Mouse (Mus musculus): ENCODE results near the gene Pnpla7. TPM values are rescaled to one million over a fixed set of nuclear protein-coding genes. Genes with fewer than 3 reads are reported as not detected.
"Not testable (repeated sequence)": the region's sequence is repeated elsewhere in the genome, so short reads cannot be mapped to it uniquely, and the experiment has no call there.

Gene Pnpla7
- polyA plus RNA-seq, 1 experiment from 2014 or later = 13.2 TPM

DNA sequence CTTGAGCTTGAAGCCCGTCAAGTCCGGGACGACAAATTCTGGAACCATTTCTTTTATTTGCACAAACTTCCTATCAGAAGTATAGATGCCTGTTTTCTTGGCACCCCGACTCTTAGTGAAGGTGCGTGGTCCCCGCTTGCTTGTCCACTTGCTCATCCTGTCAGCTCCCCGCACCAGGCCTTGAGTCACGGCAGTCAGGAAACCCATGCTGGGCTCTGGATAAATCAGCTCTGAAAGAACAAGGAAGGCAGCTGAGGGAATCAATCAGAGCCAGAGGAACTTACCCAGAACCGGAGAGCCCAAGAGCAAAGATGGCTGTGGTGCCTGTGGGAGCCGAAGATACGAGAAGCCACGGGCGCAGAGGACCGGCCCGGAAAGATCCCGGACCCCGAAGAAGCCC is 1.4 kb upstream of the Pnpla7 start:
- not testable (repeated sequence) for ATAC-seq (replicated peaks; ENCODE audit: extremely low read depth, insufficient read depth, low FRiP score); H3K27me3 ChIP-seq (ENCODE audit: control insufficient read depth, insufficient read depth, low read length); H3K9me3 ChIP-seq (replicated peaks; ENCODE audit: control insufficient read depth, low read length)
- peak overlapping the region; percentile 80 for H3K27ac ChIP-seq (ENCODE audit: low read length)
- peaks cover 27% of the 10 kb centered on the region for H3K36me3 ChIP-seq (ENCODE audit: control insufficient read depth, insufficient read depth)
- peak overlapping the region; percentile 79 for H3K9ac ChIP-seq (ENCODE audit: low read length)
- H3K4me2 ChIP-seq (ENCODE audit: low read depth, low read length) = peak overlapping the region; percentile 66
- under 1% methylated on average over 17 of the region's 17 CpGs for WGBS
- H3K4me3 ChIP-seq (ENCODE audit: low read length) = peak overlapping the region; percentile 68
- H3K4me1 ChIP-seq (ENCODE audit: control insufficient read depth, insufficient read depth, low read length) = peaks cover 15% of the 10 kb centered on the region

DNA sequence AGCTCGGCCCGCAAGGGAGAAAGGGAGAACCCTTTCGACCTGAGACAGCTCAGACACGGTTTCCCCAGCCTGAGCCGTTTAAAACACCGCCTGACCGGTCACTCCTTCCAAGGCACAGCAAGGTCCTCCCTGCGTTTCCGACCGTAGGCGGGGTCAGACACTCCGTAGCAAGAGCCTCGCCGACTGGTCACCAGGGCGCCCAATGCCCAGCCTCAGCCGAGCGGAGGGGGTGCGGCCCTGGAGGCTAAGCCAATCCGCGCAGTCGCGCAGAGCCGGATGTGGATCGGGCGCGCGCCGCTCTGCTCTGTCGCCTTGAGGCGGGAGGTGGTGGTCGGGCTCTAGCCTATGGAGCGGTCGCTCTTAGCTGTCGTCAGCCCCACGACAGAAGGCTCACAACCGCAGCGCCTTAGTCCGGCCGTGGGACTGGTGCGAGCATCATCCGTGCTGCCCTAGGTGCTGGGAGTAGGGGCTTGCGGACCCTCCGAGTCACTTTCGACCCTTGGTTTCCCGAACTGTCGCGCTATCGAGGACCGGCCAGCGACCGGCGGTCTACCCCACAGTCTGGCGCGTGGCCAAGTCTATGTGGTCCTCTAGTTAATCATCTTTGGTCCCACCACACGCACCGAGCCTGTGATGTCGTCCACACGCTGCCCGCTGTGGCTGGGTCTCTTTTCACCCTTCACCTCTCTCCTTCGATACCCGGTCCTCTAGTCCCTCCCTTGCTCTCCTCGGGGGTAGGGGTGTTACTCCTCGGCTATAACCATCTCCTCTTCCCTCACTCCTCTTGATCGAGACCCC is 728 bp upstream of the Pnpla7 start, which contains the start of gene Mrpl41:
Gene Mrpl41 (minus strand): TSS at position 193 of the 798 bp plus-strand sequence.
- Histone ChIP-seq H3K9me3 (replicated peaks; ENCODE audit: control insufficient read depth, low read length) (no peaks in the 10 kb centered on the region), H3K27ac (ENCODE audit: low read length) (peak within 1 kb of the TSS; percentile 92), H3K9ac (ENCODE audit: low read length) (peak within 1 kb of the TSS; percentile 79), H3K4me1 (ENCODE audit: control insufficient read depth, insufficient read depth, low read length) (peaks cover 15% of the 10 kb centered on the region), H3K4me3 (ENCODE audit: low read length) (peak within 1 kb of the TSS; percentile 68), H3K36me3 (ENCODE audit: control insufficient read depth, insufficient read depth) (peaks cover 20% of the 10 kb centered on the region; the same call in 1 of the 2 replicates), H3K4me2 (ENCODE audit: low read depth, low read length) (peak within 1 kb of the TSS; percentile 100), H3K27me3 (ENCODE audit: control insufficient read depth, insufficient read depth, low read length) (no peaks in the 10 kb centered on the region)
- WGBS = under 1% methylated on average over 64 of the region's 64 CpGs
- peak; percentile 98 for ATAC-seq (replicated peaks; ENCODE audit: extremely low read depth, insufficient read depth, low FRiP score)

DNA sequence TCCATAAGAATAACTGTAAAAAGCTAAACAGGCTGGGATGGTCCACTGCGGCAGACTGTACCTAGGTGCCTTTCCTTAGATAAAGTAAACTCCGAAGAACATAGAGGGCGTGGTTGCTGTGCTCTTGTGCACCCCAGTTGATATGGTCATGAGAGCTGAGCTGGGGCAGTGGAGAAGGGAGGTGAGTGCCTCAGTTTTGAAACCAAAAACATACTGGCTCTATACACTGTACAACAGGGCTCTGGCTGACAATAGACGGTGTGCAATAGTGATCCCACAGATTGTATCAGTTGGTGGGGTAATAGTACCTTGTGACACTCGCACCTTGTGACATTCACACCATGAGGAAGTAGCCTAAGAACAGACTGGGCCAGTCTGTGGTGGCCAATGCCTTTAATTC is 1.1 kb downstream of the Pnpla7 start:
- no peaks in the 10 kb centered on the region for H3K27me3 ChIP-seq (ENCODE audit: control insufficient read depth, insufficient read depth, low read length)
- H3K9ac ChIP-seq (ENCODE audit: low read length) = no peak overlapping the region
- no peaks in the 10 kb centered on the region for H3K9me3 ChIP-seq (replicated peaks; ENCODE audit: control insufficient read depth, low read length)
- no peak overlapping the region for H3K4me2 ChIP-seq (ENCODE audit: low read depth, low read length)
- ATAC-seq (replicated peaks; ENCODE audit: extremely low read depth, insufficient read depth, low FRiP score) = no peak
- no peak overlapping the region for H3K4me3 ChIP-seq (ENCODE audit: low read length)
- 93% methylated on average over 5 of the region's 5 CpGs for WGBS
- H3K36me3 ChIP-seq (ENCODE audit: control insufficient read depth, insufficient read depth) = peaks cover 6% of the 10 kb centered on the region; the same call in 1 of the 2 replicates
- H3K27ac ChIP-seq (ENCODE audit: low read length) = no peak overlapping the region
- peaks cover 15% of the 10 kb centered on the region for H3K4me1 ChIP-seq (ENCODE audit: control insufficient read depth, insufficient read depth, low read length)

DNA sequence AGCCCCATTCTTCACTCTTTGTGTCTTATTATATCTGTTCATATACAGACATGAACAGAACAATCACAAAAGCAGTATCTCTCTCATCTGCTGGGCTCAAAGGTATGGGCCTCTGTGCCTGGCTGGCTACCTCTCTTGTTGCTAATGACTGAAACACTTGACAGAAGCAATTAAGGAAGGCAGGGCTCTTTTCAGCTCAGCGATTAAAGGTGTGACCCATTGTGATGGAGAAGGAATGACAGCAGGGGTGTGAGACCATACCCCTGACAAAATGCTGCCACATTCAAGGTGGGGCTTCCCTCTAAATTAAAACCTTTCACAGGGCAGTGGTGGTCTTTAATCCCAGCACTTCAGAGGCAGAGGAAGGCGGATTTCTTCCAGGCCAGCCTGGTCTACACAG is 11.9 kb downstream of the Pnpla7 start:
- Histone ChIP-seq H3K9ac (ENCODE audit: low read length) (no peak overlapping the region), H3K4me1 (ENCODE audit: control insufficient read depth, insufficient read depth, low read length) (no peaks in the 10 kb centered on the region), H3K36me3 (ENCODE audit: control insufficient read depth, insufficient read depth) (peaks cover 2% of the 10 kb centered on the region; the same call in 1 of the 2 replicates), H3K9me3 (replicated peaks; ENCODE audit: control insufficient read depth, low read length) (no peaks in the 10 kb centered on the region), H3K27ac (ENCODE audit: low read length) (no peak overlapping the region), H3K4me3 (ENCODE audit: low read length) (no peak overlapping the region), H3K27me3 (ENCODE audit: control insufficient read depth, insufficient read depth, low read length) (no peaks in the 10 kb centered on the region), H3K4me2 (ENCODE audit: low read depth, low read length) (no peak overlapping the region)
- 48% methylated on average over 2 of the region's 2 CpGs for WGBS
- ATAC-seq (replicated peaks; ENCODE audit: extremely low read depth, insufficient read depth, low FRiP score) = no peak

DNA sequence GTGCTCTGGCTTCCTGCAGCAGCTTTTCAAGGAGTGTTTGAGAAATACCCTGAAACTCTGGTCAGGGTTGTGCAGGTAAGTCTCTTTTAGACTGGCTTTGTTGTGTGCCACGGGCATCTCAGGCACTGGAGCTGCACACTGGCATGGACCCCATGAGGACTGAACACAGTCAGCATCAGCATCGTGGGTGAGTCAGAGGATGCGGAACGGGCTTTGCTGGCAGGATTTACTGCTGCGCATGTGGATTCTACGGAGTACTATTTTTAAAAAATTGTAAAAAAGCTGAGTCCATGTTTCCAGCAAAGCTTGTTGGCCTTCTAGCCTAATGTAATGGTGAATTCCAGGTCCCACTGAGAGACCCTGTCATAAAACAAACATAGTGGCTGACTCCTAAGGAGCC is 19.5 kb downstream of the Pnpla7 start:
- H3K27me3 ChIP-seq (ENCODE audit: control insufficient read depth, insufficient read depth, low read length) = no peaks in the 10 kb centered on the region
- WGBS = 92% methylated on average over 6 of the region's 6 CpGs
- no peak overlapping the region for H3K4me2 ChIP-seq (ENCODE audit: low read depth, low read length)
- no peak for ATAC-seq (replicated peaks; ENCODE audit: extremely low read depth, insufficient read depth, low FRiP score)
- H3K27ac ChIP-seq (ENCODE audit: low read length) = no peak overlapping the region
- H3K36me3 ChIP-seq (ENCODE audit: control insufficient read depth, insufficient read depth) = no peaks in the 10 kb centered on the region
- no peaks in the 10 kb centered on the region for H3K9me3 ChIP-seq (replicated peaks; ENCODE audit: control insufficient read depth, low read length)
- H3K4me3 ChIP-seq (ENCODE audit: low read length) = no peak overlapping the region
- no peak overlapping the region for H3K9ac ChIP-seq (ENCODE audit: low read length)
- H3K4me1 ChIP-seq (ENCODE audit: control insufficient read depth, insufficient read depth, low read length) = no peaks in the 10 kb centered on the region

DNA sequence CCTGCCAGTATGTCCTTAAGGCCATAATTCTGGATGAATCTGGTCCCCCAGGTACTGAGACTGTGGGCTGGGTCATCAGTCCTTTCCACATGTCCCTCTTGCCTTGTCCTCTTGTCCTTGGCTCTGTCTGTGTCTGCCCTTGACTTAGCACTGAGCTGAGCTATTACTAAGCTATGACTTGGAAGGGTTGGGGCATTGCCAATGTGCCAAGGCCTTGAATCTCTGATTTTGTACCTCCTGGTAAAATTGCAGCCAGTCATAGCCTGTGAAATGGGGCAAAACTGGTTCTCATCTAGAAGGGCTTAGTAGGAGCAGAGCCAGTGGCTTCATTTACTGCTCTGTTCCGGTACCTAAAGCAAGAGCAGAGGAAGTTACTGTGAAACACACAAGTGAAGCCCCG is 20.6 kb downstream of the Pnpla7 start:
- ATAC-seq (replicated peaks; ENCODE audit: extremely low read depth, insufficient read depth, low FRiP score) = no peak
- no peak overlapping the region for H3K4me3 ChIP-seq (ENCODE audit: low read length)

DNA sequence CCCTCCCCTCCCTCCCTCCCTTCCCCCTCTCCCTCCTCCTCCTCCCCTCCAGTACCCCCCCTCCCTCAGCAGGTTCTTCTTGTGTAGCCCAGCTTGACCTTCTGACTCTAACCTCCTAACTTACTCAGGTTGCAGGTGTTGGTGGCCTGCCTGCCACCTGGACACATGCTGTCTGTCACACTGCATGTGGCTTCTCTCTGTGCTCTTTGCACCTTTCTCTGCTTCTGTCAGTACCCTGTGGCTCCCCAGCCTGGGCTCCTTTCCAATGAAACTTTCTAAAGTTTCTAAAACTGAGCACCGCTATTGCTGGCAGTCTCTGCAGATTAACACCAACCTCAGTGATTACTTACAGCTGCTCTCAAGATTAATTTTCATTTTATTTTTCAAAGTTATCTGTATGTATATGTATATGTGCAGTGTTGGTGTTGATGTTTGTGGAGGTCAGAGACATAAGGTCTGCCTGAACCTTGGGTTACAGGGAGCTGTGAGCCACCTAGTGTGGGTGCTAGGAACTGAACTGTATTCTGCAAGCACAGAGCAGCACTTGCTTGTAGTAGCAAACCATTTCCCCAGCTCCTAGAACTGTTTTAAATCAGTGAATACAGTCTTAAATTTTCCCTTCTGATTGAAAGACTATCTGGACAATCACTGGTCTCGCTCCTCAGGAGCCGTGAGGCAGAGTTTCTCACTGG is 24.9 kb downstream of the Pnpla7 start:
- Histone ChIP-seq H3K4me2 (ENCODE audit: low read depth, low read length) (no peak overlapping the region), H3K4me1 (ENCODE audit: control insufficient read depth, insufficient read depth, low read length) (no peaks in the 10 kb centered on the region), H3K27ac (ENCODE audit: low read length) (no peak overlapping the region), H3K27me3 (ENCODE audit: control insufficient read depth, insufficient read depth, low read length) (no peaks in the 10 kb centered on the region), H3K9me3 (replicated peaks; ENCODE audit: control insufficient read depth, low read length) (no peaks in the 10 kb centered on the region), H3K9ac (ENCODE audit: low read length) (no peak overlapping the region), H3K4me3 (ENCODE audit: low read length) (no peak overlapping the region), H3K36me3 (ENCODE audit: control insufficient read depth, insufficient read depth) (peaks cover 4% of the 10 kb centered on the region; the same call in 1 of the 2 replicates)
- peak; percentile 60; the same call in 1 of the 2 replicates for ATAC-seq (replicated peaks; ENCODE audit: extremely low read depth, insufficient read depth, low FRiP score)
- 61% methylated on average over 3 of the region's 3 CpGs for WGBS

More for the DNA sequence above, 20.6 kb downstream of the Pnpla7 start:
- 89% methylated on average over 2 of the region's 2 CpGs for WGBS
- H3K27ac ChIP-seq (ENCODE audit: low read length) = no peak overlapping the region
- no peaks in the 10 kb centered on the region for H3K9me3 ChIP-seq (replicated peaks; ENCODE audit: control insufficient read depth, low read length)
- no peaks in the 10 kb centered on the region for H3K27me3 ChIP-seq (ENCODE audit: control insufficient read depth, insufficient read depth, low read length)
- no peak overlapping the region for H3K4me2 ChIP-seq (ENCODE audit: low read depth, low read length)
- no peaks in the 10 kb centered on the region for H3K36me3 ChIP-seq (ENCODE audit: control insufficient read depth, insufficient read depth)
- H3K9ac ChIP-seq (ENCODE audit: low read length) = no peak overlapping the region
- no peaks in the 10 kb centered on the region for H3K4me1 ChIP-seq (ENCODE audit: control insufficient read depth, insufficient read depth, low read length)

DNA sequence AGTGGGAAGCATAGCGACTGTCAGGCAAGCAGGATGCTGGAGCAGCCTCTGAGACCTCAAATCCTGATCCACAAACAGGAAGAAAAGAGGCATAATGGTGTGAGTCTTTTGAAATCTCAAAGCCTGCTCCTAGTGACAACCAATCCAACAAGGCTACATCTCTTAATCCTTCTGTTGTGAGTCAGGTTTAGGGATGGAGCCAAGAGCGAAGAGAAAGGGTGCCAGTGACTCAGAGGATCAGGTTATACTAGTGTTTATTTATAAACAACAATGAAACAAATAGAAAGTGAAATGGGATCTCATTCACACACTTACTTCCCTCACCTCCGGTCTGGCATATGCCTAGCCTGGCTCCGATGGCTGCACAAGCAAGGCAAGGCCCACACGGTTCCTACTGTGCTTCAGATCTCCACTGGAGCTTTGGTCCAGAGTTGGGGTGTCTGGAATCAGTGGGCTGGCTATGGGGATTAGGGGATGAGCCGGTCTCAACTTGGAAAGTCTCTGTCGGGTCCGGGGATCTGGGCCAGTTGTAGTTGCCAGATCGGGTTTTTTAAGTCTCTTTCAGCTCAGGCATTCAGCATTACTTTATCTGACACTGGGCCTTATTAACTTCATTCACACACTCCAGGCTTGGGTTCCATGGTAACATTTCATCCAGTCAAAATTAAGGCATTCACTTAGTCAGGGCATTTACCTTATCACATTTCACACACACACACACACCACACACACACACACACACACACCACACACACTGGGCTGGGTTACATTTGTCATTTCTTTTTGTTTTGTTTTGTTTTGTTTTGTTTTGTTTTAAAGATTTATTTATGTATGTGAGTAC is 28.3 kb downstream of the Pnpla7 start:
- Histone ChIP-seq H3K4me2 (ENCODE audit: low read depth, low read length) (no peak overlapping the region), H3K27ac (ENCODE audit: low read length) (no peak overlapping the region), H3K27me3 (ENCODE audit: control insufficient read depth, insufficient read depth, low read length) (no peaks in the 10 kb centered on the region), H3K4me3 (ENCODE audit: low read length) (no peak overlapping the region), H3K4me1 (ENCODE audit: control insufficient read depth, insufficient read depth, low read length) (no peaks in the 10 kb centered on the region), H3K9ac (ENCODE audit: low read length) (no peak overlapping the region), H3K9me3 (replicated peaks; ENCODE audit: control insufficient read depth, low read length) (no peaks in the 10 kb centered on the region), H3K36me3 (ENCODE audit: control insufficient read depth, insufficient read depth) (peaks cover 4% of the 10 kb centered on the region; the same call in 1 of the 2 replicates)
- WGBS = 78% methylated on average over 9 of the region's 9 CpGs
- ATAC-seq (replicated peaks; ENCODE audit: extremely low read depth, insufficient read depth, low FRiP score) = no peak

Data from heart, embryonic 16.5 days (tissue).